Mouse (Mus musculus) liver, adult 2 months (tissue): ENCODE results near the gene Sema4b.

Experiments used
- CTCF ChIP-seq: fragments of 200-500 bp; IDR thresholded peaks from 2 replicates; pipeline ENCODE4 v1.5.1; 2011; ENCODE audit warnings: low read depth, low read length, control low read depth
- POLR2A ChIP-seq: fragments of 200-500 bp; IDR thresholded peaks from 2 replicates; pipeline ENCODE4 v1.6.1; 2011; ENCODE audit warnings: low read length, control low read depth; ENCODE audit not compliant: insufficient read depth; ENCODE audit errors: extremely low read depth

DNA sequence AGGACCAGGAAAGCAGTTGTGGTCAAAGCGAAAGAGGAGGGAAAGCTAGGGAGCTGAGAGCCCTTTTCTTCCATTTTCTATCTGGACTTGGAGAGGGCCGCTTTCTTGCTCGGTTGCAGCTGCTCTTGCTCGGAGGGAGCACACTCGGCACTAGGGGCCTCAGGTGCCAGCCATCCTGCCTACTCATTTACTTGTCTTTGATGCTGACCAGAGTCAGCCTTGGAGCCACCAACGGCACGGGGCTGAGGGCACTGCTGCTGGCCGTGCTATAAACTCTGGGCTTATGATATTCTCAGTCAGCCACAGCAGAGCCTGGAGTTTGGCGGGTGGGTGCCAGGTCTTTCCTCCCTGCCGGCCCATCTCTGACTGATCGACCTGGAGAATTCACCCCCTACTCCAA, 12.2 kb downstream of the Sema4b start:
- TF ChIP-seq CTCF = no peak
- no peak for TF ChIP-seq POLR2A
